In genomic region chr8:106623016-106623415, GRCm38 (mm10) we compare ENCODE assay signal across 12 mouse cellular contexts. TPM values are rescaled to one million over a fixed set of nuclear protein-coding genes. Genes with fewer than 3 reads are reported as not detected.
DNase-seq lines count a peak whose midpoint lies in the region; ATAC-seq and TF ChIP-seq lines count a peak whose summit lies in the region.
"Had no signal": no experiment of that assay in that cellular context is flagged by ENCODE, and none has a peak within 500 bp of the region (broad histone marks: within the 10 kb centered on the region; RNA-seq: fewer than 3 reads in every experiment).

No protein-coding gene starts in this region.

- TF ChIP-seq CTCF in liver, adult 2 months (IDR thresholded peaks at IDR 0.05; ENCODE audit: low read depth, low read length) = no peak

- no peaks in the 10 kb centered on the region for H3K9me3 ChIP-seq in liver, embryonic 12.5 days (replicated peaks)
- no peaks in the 10 kb centered on the region for H3K9me3 ChIP-seq in intestine, embryonic 14.5 days (ENCODE audit: control insufficient read depth, low read length)
- no peaks in the 10 kb centered on the region for H3K9me3 ChIP-seq in stomach, embryonic 16.5 days (replicated peaks; ENCODE audit: control insufficient read depth, low read length)
- H3K9me3 ChIP-seq: forebrain, embryonic 12.5 days had no signal

- peak; percentile 65 for DNase-seq in liver, adult 2 months (ENCODE audit: extremely low read depth, low read depth, low spot score)
- DNase-seq in intestine, embryonic 14.5 days (ENCODE audit: low spot score) = no peak
- DNase-seq in kidney, postnatal 14 days = peak; percentile 75
- no peak for DNase-seq in heart, postnatal 14 days
- DNase-seq in left cerebral cortex, adult 9 months (ENCODE audit: low spot score in 2 of 2) = no peak
- DNase-seq in gastrocnemius, postnatal 10 days = no peak
- DNase-seq: heart, postnatal 36 days; lung, postnatal 10 days; thymus, postnatal 36 days had no signal

- no peaks in the 10 kb centered on the region for H3K27me3 ChIP-seq in liver, adult 2 months (ENCODE audit: control insufficient read depth, insufficient read depth, low read length)
- 0 out of 2 replicates have a peak, but pooled peaks cover 5% of the 10 kb centered on the region for H3K27me3 ChIP-seq in liver, embryonic 12.5 days (replicated peaks)
- no peaks in the 10 kb centered on the region for H3K27me3 ChIP-seq in intestine, embryonic 14.5 days (replicated peaks; ENCODE audit: control insufficient read depth, insufficient read depth, low read length)
- no peaks in the 10 kb centered on the region for H3K27me3 ChIP-seq in stomach, embryonic 16.5 days (ENCODE audit: control insufficient read depth, insufficient read depth, low read length)
- H3K27me3 ChIP-seq: forebrain, embryonic 12.5 days had no signal

- peaks cover 6% of the 10 kb centered on the region; the same call in 1 of the 2 replicates for H3K79me2 ChIP-seq in liver, adult 2 months (ENCODE audit: control insufficient read depth, insufficient read depth, low read length)

- intact Hi-C loops in heart, postnatal 14 days (cut with DNase I) = no loop called here

- H3K4me2 ChIP-seq in liver, embryonic 12.5 days = no peak overlapping the region
- H3K4me2 ChIP-seq in intestine, embryonic 14.5 days (ENCODE audit: low read length) = no peak overlapping the region
- H3K4me2 ChIP-seq in stomach, embryonic 16.5 days (ENCODE audit: low read depth, low read length) = 0 out of 2 replicates have a peak overlapping the region, but pooled peaks have one; percentile 5
- H3K4me2 ChIP-seq: forebrain, embryonic 12.5 days had no signal

- 18% methylated on average over 5 of the region's 5 CpGs for WGBS in liver, adult 2 months
- 62% methylated on average over 5 of the region's 5 CpGs for WGBS in liver, embryonic 12.5 days (ENCODE audit: insufficient replicate concordance)
- WGBS in intestine, embryonic 14.5 days = 26% methylated on average over 5 of the region's 5 CpGs
- WGBS in stomach, embryonic 16.5 days = 33% methylated on average over 5 of the region's 5 CpGs

- H3K36me3 ChIP-seq in liver, adult 2 months (ENCODE audit: control insufficient read depth, insufficient read depth, low read length) = no peaks in the 10 kb centered on the region
- no peaks in the 10 kb centered on the region for H3K36me3 ChIP-seq in liver, embryonic 12.5 days
- no peaks in the 10 kb centered on the region for H3K36me3 ChIP-seq in intestine, embryonic 14.5 days (ENCODE audit: control insufficient read depth, insufficient read depth, low read length)
- no peaks in the 10 kb centered on the region for H3K36me3 ChIP-seq in stomach, embryonic 16.5 days (ENCODE audit: control insufficient read depth, insufficient read depth, low read length)
- H3K36me3 ChIP-seq: forebrain, embryonic 12.5 days had no signal

- TF ChIP-seq POLR2A in liver, adult 2 months (IDR thresholded peaks at IDR 0.05; ENCODE audit: extremely low read depth, insufficient read depth, low read length) = no peak

- H3K9ac ChIP-seq in liver, adult 2 months (ENCODE audit: low read depth, low read length) = peak overlapping the region; percentile 2; the same call in 1 of the 2 replicates
- H3K9ac ChIP-seq in liver, embryonic 12.5 days = no peak overlapping the region
- no peak overlapping the region for H3K9ac ChIP-seq in intestine, embryonic 14.5 days (ENCODE audit: low read length)
- H3K9ac ChIP-seq in stomach, embryonic 16.5 days (ENCODE audit: low read length) = no peak overlapping the region
- H3K9ac ChIP-seq: forebrain, embryonic 12.5 days had no signal

- no peak overlapping the region for H3K4me3 ChIP-seq in liver, adult 2 months (ENCODE audit: insufficient read depth, low read depth, low read length)
- no peak overlapping the region for H3K4me3 ChIP-seq in liver, embryonic 12.5 days
- no peak overlapping the region for H3K4me3 ChIP-seq in intestine, embryonic 14.5 days (ENCODE audit: low read depth, low read length)
- no peak overlapping the region for H3K4me3 ChIP-seq in stomach, embryonic 16.5 days (replicated peaks; ENCODE audit: low read length)
- H3K4me3 ChIP-seq: forebrain, embryonic 12.5 days had no signal

- peaks cover 12% of the 10 kb centered on the region; the same call in 1 of the 2 replicates for H3K4me1 ChIP-seq in liver, adult 2 months (ENCODE audit: control insufficient read depth, insufficient read depth, low read length)
- no peaks in the 10 kb centered on the region; the same call in none of the 2 replicates for H3K4me1 ChIP-seq in liver, embryonic 12.5 days
- peaks cover 11% of the 10 kb centered on the region for H3K4me1 ChIP-seq in intestine, embryonic 14.5 days (replicated peaks; ENCODE audit: control insufficient read depth, insufficient read depth, low read length)
- H3K4me1 ChIP-seq in stomach, embryonic 16.5 days (ENCODE audit: control insufficient read depth, insufficient read depth, low read length) = peaks cover 22% of the 10 kb centered on the region

- ATAC-seq in liver, embryonic 12.5 days = no peak
- no peak for ATAC-seq in intestine, embryonic 14.5 days (replicated peaks; ENCODE audit: low FRiP score, low TSS enrichment, low read depth)
- no peak for ATAC-seq in stomach, embryonic 16.5 days (ENCODE audit: insufficient read depth, low FRiP score)

- peak overlapping the region; percentile 58 for H3K27ac ChIP-seq in liver, adult 2 months (replicated peaks; ENCODE audit: insufficient read depth, low read depth, low read length)
- H3K27ac ChIP-seq in liver, embryonic 12.5 days = no peak overlapping the region
- H3K27ac ChIP-seq in intestine, embryonic 14.5 days (ENCODE audit: low read depth) = 0 out of 2 replicates have a peak overlapping the region, but pooled peaks have one; percentile 48
- peak overlapping the region; percentile 85 for H3K27ac ChIP-seq in stomach, embryonic 16.5 days (ENCODE audit: low read length)
- H3K27ac ChIP-seq: forebrain, embryonic 12.5 days had no signal

RNA-seq across cellular contexts. Expression of gene Cdh1, which starts 19.9 kb away (rescaled TPM):
- total RNA-seq in liver, adult 2 months (2014; rRNA removed) = 17.5 and 29.9 TPM in 2 replicates
- 8.8 and 19.8 TPM in 2 replicates for polyA plus RNA-seq in liver, adult 2 months (2012; rRNA removed)
- polyA plus RNA-seq in liver, embryonic 12.5 days (2016; fragmentation: Nextera tagmentation; extraction: Ambion mirVana) = 10.7 and 11.4 TPM in 2 replicates
- polyA plus RNA-seq in intestine, embryonic 14.5 days (2014; fragmentation: Nextera tagmentation; extraction: Ambion mirVana) = 141 and 152 TPM in 2 replicates
- polyA plus RNA-seq in stomach, embryonic 16.5 days (2015; fragmentation: Nextera tagmentation; extraction: Ambion mirVana) = 215 and 267 TPM in 2 replicates
- total RNA-seq in heart, postnatal 14 days (2021) = under 1 TPM; 0.39 to 0.96 TPM
- total RNA-seq in gastrocnemius, postnatal 10 days (2021) = 1 to 10 TPM in 1 of 2 experiments, under 1 TPM in 1; 0.95 to 1.4 TPM
- total RNA-seq: heart, postnatal 36 days had no signal

RNA-seq across cellular contexts. Expression of gene Gm10073, which starts 49.8 kb away (rescaled TPM):
- 11.3 and 12.4 TPM in 2 replicates for total RNA-seq in liver, adult 2 months (2014; rRNA removed)
- polyA plus RNA-seq in liver, adult 2 months (2012; rRNA removed) = 64.6 and 78.5 TPM in 2 replicates
- polyA plus RNA-seq in liver, embryonic 12.5 days (2016; fragmentation: Nextera tagmentation; extraction: Ambion mirVana) = 4.0 and 7.1 TPM in 2 replicates
- polyA plus RNA-seq in intestine, embryonic 14.5 days (2014; fragmentation: Nextera tagmentation; extraction: Ambion mirVana) = 9.1 and 11.7 TPM in 2 replicates
- 13.4 and 26.5 TPM in 2 replicates for polyA plus RNA-seq in stomach, embryonic 16.5 days (2015; fragmentation: Nextera tagmentation; extraction: Ambion mirVana)
- 100 to 1,000 TPM in 1 of 2 experiments, 10 to 100 TPM in 1; 91.0 to 106 TPM for total RNA-seq in heart, postnatal 14 days (2021)
- 100 to 1,000 TPM; 111 to 136 TPM for total RNA-seq in gastrocnemius, postnatal 10 days (2021)

RNA-seq across cellular contexts. Expression of gene Tango6, which starts 59.9 kb away (rescaled TPM):
- 2.1 and 3.2 TPM in 2 replicates for total RNA-seq in liver, adult 2 months (2014; rRNA removed)
- polyA plus RNA-seq in liver, adult 2 months (2012; rRNA removed) = 3.4 and 4.0 TPM in 2 replicates
- 6.0 and 6.4 TPM in 2 replicates for polyA plus RNA-seq in liver, embryonic 12.5 days (2016; fragmentation: Nextera tagmentation; extraction: Ambion mirVana)
- 9.1 and 10.9 TPM in 2 replicates for polyA plus RNA-seq in intestine, embryonic 14.5 days (2014; fragmentation: Nextera tagmentation; extraction: Ambion mirVana)
- polyA plus RNA-seq in stomach, embryonic 16.5 days (2015; fragmentation: Nextera tagmentation; extraction: Ambion mirVana) = 8.6 and 9.4 TPM in 2 replicates
- total RNA-seq in heart, postnatal 14 days (2021) = 1 to 10 TPM; 8.8 to 9.5 TPM
- total RNA-seq in gastrocnemius, postnatal 10 days (2021) = 1 to 10 TPM; 8.6 to 9.8 TPM

Comparison
In these comparisons a context has a peak if more than half of its experiments do, and no peak if none do; other contexts are left out.
1. DNase-seq: peak in liver, adult 2 months (single experiment) and kidney, postnatal 14 days (single experiment); none in intestine, embryonic 14.5 days (single experiment), heart, postnatal 14 days (0 of 2), left cerebral cortex, adult 9 months (0 of 2) and gastrocnemius, postnatal 10 days (single experiment).